Mouse (Mus musculus): ENCODE data around the gene Lcn12. TPM values are rescaled to one million over a fixed set of nuclear protein-coding genes. Genes with fewer than 3 reads are reported as not detected.

Lcn12 gene
- polyA plus RNA-seq, 1 experiment: not detected

GRCm38 (mm10) chr2:25505000-25505399, 11.3 kb upstream of the Lcn12 start:
- TF ChIP-seq CTCF (IDR thresholded peaks at IDR 0.05; ENCODE audit: borderline replicate concordance, extremely low read depth, insufficient read depth, insufficient read length) (no peak), POLR2A (IDR thresholded peaks at IDR 0.05; ENCODE audit: borderline replicate concordance, extremely low read depth, insufficient read depth, insufficient read length, poor library complexity, severe bottlenecking) (no peak)
- DNase-seq (ENCODE audit: low read depth): no peak

GRCm38 (mm10) chr2:25504538-25504937, 10.8 kb upstream of the Lcn12 start:
- no peak for TF ChIP-seq POLR2A (IDR thresholded peaks at IDR 0.05; ENCODE audit: borderline replicate concordance, extremely low read depth, insufficient read depth, insufficient read length, poor library complexity, severe bottlenecking)
- TF ChIP-seq CTCF (IDR thresholded peaks at IDR 0.05; ENCODE audit: borderline replicate concordance, extremely low read depth, insufficient read depth, insufficient read length): no peak
- no peak for DNase-seq (ENCODE audit: low read depth)

- DNase-seq (ENCODE audit: low read depth): no peak
- TF ChIP-seq CTCF (IDR thresholded peaks at IDR 0.05; ENCODE audit: borderline replicate concordance, extremely low read depth, insufficient read depth, insufficient read length) (no peak), POLR2A (IDR thresholded peaks at IDR 0.05; ENCODE audit: borderline replicate concordance, extremely low read depth, insufficient read depth, insufficient read length, poor library complexity, severe bottlenecking) (no peak)
Measured at GRCm38 (mm10) chr2:25502726-25503125, 9.0 kb upstream of the Lcn12 start.

GRCm38 (mm10) chr2:25501593-25502486, 8.1 kb upstream of the Lcn12 start, which contains the start of gene C8g:
C8g (minus strand) TSS chr2:25501719.
- peak; percentile 13 for DNase-seq (ENCODE audit: low read depth)
- no peak for TF ChIP-seq POLR2A (IDR thresholded peaks at IDR 0.05; ENCODE audit: borderline replicate concordance, extremely low read depth, insufficient read depth, insufficient read length, poor library complexity, severe bottlenecking)
- TF ChIP-seq CTCF (IDR thresholded peaks at IDR 0.05; ENCODE audit: borderline replicate concordance, extremely low read depth, insufficient read depth, insufficient read length): no peak

GRCm38 (mm10) chr2:25500576-25501405, 7.1 kb upstream of the Lcn12 start, which contains the start of gene Fbxw5:
Fbxw5 (plus strand) TSS chr2:25500750.
- peak; percentile 98 for DNase-seq (ENCODE audit: low read depth)
- TF ChIP-seq POLR2A (IDR thresholded peaks at IDR 0.05; ENCODE audit: borderline replicate concordance, extremely low read depth, insufficient read depth, insufficient read length, poor library complexity, severe bottlenecking) (peak; percentile 97), CTCF (IDR thresholded peaks at IDR 0.05; ENCODE audit: borderline replicate concordance, extremely low read depth, insufficient read depth, insufficient read length) (no peak)

GRCm38 (mm10) chr2:25500071-25500575, 6.4 kb upstream of the Lcn12 start:
- DNase-seq (ENCODE audit: low read depth): no peak
- no peak for TF ChIP-seq CTCF (IDR thresholded peaks at IDR 0.05; ENCODE audit: borderline replicate concordance, extremely low read depth, insufficient read depth, insufficient read length)
- no peak for TF ChIP-seq POLR2A (IDR thresholded peaks at IDR 0.05; ENCODE audit: borderline replicate concordance, extremely low read depth, insufficient read depth, insufficient read length, poor library complexity, severe bottlenecking)

- TF ChIP-seq CTCF (IDR thresholded peaks at IDR 0.05; ENCODE audit: borderline replicate concordance, extremely low read depth, insufficient read depth, insufficient read length): no peak
- no peak for TF ChIP-seq POLR2A (IDR thresholded peaks at IDR 0.05; ENCODE audit: borderline replicate concordance, extremely low read depth, insufficient read depth, insufficient read length, poor library complexity, severe bottlenecking)
- DNase-seq (ENCODE audit: low read depth): no peak
Measured at GRCm38 (mm10) chr2:25498622-25499478, 5.1 kb upstream of the Lcn12 start.

- DNase-seq (ENCODE audit: low read depth): no peak
- TF ChIP-seq POLR2A (IDR thresholded peaks at IDR 0.05; ENCODE audit: borderline replicate concordance, extremely low read depth, insufficient read depth, insufficient read length, poor library complexity, severe bottlenecking) (no peak), CTCF (IDR thresholded peaks at IDR 0.05; ENCODE audit: borderline replicate concordance, extremely low read depth, insufficient read depth, insufficient read length) (no peak)
Measured at GRCm38 (mm10) chr2:25497846-25498575, 4.3 kb upstream of the Lcn12 start.

GRCm38 (mm10) chr2:25496462-25496861, 2.8 kb upstream of the Lcn12 start:
- TF ChIP-seq POLR2A (IDR thresholded peaks at IDR 0.05; ENCODE audit: borderline replicate concordance, extremely low read depth, insufficient read depth, insufficient read length, poor library complexity, severe bottlenecking) (no peak), CTCF (IDR thresholded peaks at IDR 0.05; ENCODE audit: borderline replicate concordance, extremely low read depth, insufficient read depth, insufficient read length) (peak; percentile 39; the same call in 1 of the 2 replicates)
- peak; percentile 54 for DNase-seq (ENCODE audit: low read depth)

GRCm38 (mm10) chr2:25492988-25493387, 723 bp downstream of the Lcn12 start:
- TF ChIP-seq POLR2A (IDR thresholded peaks at IDR 0.05; ENCODE audit: borderline replicate concordance, extremely low read depth, insufficient read depth, insufficient read length, poor library complexity, severe bottlenecking) (no peak), CTCF (IDR thresholded peaks at IDR 0.05; ENCODE audit: borderline replicate concordance, extremely low read depth, insufficient read depth, insufficient read length) (no peak)
- no peak for DNase-seq (ENCODE audit: low read depth)

Measured in brain, embryonic 14.5 days (tissue).